Mouse (Mus musculus): ENCODE results near the gene Slc25a51. TPM values are rescaled to one million over a fixed set of nuclear protein-coding genes. Genes with fewer than 3 reads are reported as not detected.
A peak's percentile ranks its signal among the peaks of the same experiment; 100 is the strongest.

The Slc25a51 gene
- total RNA-seq, 2 experiments from 2014 or later, result 110 to 111 TPM

DNA sequence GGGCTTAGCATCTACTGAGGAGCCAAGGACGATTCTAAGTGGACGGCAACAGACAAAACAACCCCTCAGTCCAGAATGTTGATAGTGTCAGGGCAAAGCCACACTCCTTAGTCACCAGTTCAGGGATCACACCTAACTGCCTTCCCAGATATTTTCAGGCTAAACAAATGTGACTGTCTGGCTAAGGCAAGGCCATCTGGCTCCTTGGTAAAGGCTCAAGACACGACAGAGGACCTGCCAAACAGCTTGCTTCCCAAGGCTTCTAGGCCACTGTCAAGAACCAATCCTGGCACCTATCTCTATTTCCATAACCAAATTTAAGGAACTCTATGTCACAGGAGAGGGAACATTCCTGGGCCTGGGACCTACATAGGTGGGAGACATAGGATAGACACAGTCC, 22.8 kb upstream of the Slc25a51 start:
- intact Hi-C loops (cut with DNase I), result no loop called here
- DNase-seq (ENCODE audit: low spot score in 2 of 2), result no peak

DNA sequence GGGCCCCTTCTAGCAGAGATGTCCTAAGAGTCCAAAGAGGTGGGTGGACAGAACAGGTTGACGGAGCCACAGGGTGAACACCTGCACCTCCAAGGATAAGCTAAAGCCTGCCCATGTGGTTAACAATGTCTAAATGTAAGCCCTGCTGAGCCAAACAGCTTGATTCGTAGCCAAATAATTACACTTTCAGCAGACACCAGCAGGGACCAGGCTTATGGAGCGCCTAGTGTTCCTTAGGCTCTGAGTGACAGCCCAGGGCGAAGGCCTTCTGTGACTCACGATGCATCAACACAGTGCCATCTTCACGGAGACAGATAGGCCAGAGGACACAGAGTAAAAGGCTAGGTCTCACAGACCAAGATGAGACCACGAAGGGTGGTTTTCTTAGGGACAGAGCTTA, 20.9 kb upstream of the Slc25a51 start:
- intact Hi-C loops (cut with DNase I), result no loop called here
- DNase-seq (ENCODE audit: low spot score in 2 of 2), result no peak

DNA sequence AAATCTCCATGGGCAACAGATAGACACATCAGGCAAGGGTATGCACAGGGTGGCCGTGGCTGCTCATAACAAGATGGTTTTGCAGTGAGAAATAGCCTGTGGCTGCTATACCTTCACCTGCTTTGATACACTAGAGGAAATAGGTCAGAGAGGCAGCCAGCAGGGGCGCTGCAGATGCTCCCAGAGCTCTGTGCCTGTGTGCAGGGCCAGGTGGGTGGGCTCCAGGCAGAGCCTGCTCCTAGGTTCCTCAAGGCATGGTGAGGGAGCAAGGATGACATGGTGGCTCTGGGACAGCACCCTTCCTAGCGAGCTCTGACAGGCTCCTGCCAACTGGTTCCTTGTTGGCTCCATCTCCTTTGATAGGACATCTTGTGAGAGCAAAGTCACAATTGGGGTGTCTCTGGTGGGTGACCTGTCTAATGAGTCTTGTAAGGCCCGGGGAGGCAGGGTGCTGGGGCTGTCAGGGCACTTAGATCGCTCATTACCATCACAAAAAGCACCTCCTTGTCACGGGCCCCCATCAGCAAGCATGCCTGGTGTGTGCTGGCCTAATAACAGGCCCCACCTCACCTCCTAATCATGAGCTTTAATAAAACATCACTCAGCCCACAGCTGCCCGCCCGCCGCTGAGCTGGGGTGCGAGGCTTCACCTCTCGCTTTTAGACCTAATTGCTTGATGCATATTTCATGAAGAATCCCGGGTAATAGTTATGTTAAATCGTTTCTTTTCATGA, 18.3 kb upstream of the Slc25a51 start:
- DNase-seq (ENCODE audit: low spot score in 2 of 2), result peak in 1 of 2 experiments; percentile 35
- intact Hi-C loops (cut with DNase I), result no loop called here

DNA sequence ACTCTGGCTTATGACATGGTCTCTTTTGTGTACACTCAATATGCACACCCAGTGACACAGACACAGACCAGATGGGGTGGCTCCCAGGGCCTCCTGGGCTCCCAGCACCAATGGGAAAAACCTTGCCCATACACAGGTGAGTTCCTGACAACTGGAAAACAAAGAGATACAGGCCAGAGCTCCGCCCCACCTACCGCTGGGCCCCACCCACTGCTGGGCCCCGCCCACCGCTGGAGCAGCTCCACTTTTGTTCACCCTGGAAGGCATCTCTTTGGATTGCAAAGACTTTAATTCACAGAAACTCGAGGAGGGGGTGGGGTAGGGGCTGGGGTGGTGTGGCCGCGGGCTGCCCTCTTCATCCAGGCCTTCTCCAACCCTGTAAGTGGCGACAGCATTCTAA, 14.8 kb upstream of the Slc25a51 start:
- no peak for DNase-seq (ENCODE audit: low spot score in 2 of 2)
- intact Hi-C loops (cut with DNase I), result no loop called here

DNA sequence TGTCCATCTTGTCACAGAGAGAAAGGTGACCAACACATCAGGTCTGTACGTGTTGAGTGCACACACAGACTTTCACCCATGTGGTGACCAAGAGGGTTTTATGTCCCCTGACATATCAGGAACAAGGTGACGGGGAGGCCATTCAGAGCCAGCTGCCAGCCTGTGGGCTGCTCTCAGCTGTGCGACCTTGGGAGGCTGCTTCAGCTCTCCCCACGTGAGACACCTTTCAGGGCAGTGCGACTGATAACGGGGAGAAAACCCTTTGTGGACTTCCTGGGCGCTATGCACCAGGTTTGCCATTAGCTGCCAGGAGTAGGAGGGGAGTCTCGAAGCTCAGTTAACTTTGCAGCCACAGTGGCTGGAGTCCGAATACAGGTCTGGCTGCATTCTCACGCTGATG, 14.1 kb upstream of the Slc25a51 start:
- intact Hi-C loops (cut with DNase I), result no loop called here
- no peak for DNase-seq (ENCODE audit: low spot score in 2 of 2)

DNA sequence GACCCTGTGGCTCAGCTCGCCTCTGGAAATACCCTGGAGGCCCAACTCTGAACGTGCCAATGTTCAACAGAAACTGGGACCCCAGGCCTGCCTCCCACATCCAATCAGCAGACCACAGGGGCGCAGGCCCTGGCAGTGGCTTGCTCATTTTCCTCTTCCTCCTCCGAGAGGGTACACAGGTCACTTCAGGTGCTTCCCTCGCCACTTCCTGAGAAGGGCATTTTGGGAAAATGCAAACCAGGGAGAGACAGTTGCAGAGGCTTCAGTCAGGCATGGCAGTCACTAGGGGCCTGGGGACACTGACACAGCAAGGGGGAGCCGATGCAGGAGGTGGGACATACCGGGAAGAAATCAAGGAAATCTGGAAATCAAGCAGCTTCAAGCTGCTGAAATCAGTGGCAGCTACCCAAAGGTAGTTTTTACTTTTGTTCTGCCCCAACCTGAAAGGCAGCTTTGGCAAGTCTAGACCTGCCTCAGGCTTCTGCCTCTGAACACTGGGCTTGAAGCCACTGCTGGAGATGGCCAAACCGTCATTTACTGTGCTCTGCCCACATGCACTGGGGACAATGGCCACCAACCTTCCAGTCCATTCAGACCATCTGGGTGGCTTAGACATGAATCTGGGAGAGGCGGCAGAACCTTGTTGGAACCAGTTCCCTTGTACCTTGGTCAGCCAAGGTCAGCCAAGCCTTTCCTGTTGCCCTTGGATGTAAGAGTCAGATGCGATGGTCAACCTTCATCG, 13.1 kb upstream of the Slc25a51 start:
- intact Hi-C loops (cut with DNase I), result no loop called here

DNA sequence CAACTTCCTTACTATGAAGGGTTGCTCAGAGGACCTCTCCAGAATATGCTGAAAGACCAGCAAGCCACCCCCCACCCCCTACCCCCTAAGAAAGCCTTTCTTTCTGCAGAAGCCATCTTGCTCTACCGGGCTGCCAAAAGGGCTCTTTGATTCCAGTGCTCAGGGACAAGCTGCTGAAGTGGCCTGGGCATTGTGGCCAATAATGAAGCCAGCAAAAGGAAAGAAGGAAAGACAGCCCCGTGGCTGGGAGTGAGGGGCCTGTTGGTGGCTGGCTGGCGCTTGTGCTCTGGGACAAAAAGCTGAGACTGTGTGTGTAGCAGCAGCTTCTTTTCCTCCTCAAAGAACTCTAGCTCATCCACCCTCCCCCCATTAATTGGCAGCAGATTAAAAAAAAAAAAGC, 12.2 kb upstream of the Slc25a51 start:
- no peak for DNase-seq (ENCODE audit: low spot score in 2 of 2)
- intact Hi-C loops (cut with DNase I), result no loop called here

More for the DNA sequence above, 13.1 kb upstream of the Slc25a51 start:
- DNase-seq (ENCODE audit: low spot score in 2 of 2), result no peak

DNA sequence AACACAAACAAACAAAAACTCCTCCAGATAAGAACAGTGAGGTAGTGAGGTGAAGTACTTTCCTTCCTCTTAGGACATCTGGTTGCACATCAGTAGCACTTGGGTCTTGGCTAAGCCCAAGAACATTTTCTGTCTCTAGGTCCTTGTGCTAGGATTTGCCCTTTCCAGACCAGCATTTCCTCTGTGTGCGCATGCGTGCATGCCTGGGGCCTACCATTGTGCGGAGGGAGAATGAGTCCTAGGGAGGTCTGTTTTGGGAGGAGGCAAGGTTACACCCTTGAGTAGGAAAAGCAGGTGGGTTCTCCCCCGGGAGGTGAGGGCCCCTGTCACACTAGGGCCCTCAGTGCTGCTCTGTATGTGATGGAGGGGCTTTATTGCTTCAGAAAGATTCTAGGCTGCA, 10.5 kb upstream of the Slc25a51 start:
- intact Hi-C loops (cut with DNase I), result loop anchor here (2.0 to 10.0 kb wide), 5 partner anchors 110 to 708 kb away; no protein-coding TSS in a partner anchor

DNA sequence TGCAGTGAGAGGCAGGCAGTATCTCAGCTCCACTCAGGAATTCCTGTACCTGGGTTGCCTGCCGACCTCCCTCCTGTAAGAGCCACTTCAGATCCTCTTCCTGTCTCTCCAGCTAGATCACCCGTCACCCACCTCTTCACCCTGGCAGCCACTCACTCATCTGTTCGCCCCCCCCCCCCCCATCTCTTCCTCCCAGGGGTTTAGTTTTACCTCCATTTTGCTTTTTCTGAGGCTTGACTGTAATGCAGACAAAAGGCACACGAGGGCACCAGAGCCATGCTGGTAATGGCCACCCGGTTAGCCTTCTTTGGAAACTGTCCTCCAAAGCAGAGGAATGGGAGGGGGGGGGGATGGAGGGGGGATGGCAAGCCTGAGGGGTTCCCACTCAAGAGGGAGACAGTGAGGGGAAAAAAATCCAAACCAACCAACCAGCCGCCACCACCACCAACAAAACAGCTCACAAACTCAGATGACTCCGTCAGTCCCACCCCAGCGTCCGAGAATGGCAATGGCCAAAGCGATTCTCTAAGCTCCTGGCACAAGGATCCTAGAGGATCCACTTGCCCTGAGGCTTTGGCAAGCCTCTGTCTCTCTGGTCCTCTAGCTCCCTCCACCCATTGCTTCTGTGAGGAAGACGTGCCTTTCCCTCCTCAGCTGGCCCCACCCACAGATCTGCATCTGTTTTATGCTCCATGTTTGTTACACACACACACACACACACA, 9.8 kb upstream of the Slc25a51 start:
- intact Hi-C loops (cut with DNase I), result loop anchor here (2.0 to 10.0 kb wide), 5 partner anchors 110 to 709 kb away; no protein-coding TSS in a partner anchor

More for the DNA sequence above, 10.5 kb upstream of the Slc25a51 start:
- DNase-seq (ENCODE audit: low spot score in 2 of 2), result no peak

DNA sequence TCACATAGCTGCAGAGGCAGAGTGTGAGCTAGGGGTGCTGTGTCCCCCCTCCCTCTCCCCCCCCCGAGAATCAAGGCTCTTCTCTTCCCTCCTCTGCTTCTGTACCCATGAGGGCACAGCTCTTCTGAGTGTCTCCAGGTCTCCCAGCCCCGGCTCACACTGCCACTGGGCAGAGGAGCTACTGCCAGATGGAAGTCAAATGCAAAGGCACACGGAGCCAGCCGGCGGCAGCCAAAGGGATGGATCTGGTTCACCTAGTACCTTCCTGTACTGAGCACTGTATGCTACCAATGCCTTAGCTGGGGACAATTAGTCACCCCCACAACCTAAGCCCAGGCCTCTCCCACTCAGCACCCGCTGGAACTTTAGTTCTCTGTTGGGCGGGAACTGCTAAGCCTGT, 7.7 kb upstream of the Slc25a51 start:
- intact Hi-C loops (cut with DNase I), result loop anchor here (5.0 to 10.0 kb wide), 4 partner anchors 198 to 711 kb away; no protein-coding TSS in a partner anchor

More for the DNA sequence above, 9.8 kb upstream of the Slc25a51 start:
- DNase-seq (ENCODE audit: low spot score in 2 of 2), result peak; percentile 58 to 73

DNA sequence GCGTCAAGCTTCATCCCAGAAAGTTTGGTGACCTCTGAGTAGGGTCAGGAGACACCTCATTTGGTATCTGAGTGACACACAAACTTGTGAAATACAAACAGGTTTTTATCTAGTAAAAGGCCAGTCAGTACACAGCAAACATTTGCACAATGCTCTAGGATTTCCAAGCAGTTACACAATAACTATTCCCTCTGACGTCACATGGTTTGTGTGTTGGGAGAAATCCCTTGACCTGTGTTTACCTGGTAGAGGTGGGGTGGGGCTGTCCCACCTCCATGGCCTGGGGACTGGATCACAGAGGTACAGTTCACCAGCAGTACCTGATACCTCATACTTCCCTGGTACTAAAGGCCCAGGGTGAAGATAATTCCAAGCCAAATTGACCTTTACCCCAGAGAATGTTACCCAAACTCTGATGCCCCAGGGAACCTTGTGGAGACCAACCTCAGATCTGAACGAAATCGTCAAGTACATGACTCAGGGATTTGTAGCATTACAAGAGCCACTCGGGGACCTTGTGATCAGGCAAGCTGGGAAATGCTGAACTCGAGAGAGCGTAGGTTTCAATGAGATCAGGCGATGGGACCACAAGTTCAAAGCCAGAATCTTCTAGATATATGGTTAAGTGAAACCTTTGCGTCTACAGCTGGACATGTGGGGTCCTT, 5.2 kb upstream of the Slc25a51 start:
- intact Hi-C loops (cut with DNase I), result loop anchor here (10.0 kb wide), 1 partner anchor 201 kb away; no protein-coding TSS in a partner anchor
- no peak for DNase-seq (ENCODE audit: low spot score in 2 of 2)

More for the DNA sequence above, 7.7 kb upstream of the Slc25a51 start:
- DNase-seq (ENCODE audit: low spot score in 2 of 2), result no peak

DNA sequence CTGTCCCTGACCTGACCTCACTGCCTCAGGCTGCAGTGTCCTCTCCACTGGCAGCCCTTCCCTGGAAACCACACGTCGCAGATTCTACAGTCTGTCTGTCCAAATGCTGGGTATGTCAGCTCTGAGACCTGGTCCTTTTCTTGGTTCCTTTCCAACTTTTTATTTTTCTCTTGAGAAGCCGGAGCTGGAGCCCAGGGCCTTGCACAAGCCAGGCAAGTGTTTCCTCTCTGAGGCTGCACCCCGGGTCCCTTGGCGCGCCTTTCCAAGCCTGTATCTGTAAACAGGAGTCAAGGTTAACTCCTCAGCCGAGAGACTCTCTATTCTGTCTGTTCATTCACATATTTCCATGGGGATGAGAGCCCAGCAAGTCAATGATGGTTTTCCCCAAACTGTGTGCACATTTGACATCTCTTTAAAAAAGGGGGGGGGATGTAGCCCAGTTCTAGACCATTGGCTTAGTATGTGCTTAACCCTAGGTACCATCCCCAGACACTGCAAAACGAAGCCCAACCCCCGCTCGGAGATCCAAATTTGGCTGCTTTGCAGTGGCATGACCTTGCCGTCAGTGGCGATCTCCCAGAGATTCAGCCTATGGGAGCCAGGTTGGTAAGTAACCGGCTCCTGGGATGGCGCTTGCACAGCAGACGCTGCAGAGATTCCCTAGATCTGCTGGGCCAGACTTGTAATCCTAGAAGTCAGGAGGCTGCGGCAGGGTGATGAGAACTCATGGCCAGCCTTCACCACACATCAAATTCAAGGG, 4.0 kb upstream of the Slc25a51 start:
- intact Hi-C loops (cut with DNase I), result loop anchor here (10.0 kb wide), 1 partner anchor 202 kb away; no protein-coding TSS in a partner anchor
- no peak for DNase-seq (ENCODE audit: low spot score in 2 of 2)

DNA sequence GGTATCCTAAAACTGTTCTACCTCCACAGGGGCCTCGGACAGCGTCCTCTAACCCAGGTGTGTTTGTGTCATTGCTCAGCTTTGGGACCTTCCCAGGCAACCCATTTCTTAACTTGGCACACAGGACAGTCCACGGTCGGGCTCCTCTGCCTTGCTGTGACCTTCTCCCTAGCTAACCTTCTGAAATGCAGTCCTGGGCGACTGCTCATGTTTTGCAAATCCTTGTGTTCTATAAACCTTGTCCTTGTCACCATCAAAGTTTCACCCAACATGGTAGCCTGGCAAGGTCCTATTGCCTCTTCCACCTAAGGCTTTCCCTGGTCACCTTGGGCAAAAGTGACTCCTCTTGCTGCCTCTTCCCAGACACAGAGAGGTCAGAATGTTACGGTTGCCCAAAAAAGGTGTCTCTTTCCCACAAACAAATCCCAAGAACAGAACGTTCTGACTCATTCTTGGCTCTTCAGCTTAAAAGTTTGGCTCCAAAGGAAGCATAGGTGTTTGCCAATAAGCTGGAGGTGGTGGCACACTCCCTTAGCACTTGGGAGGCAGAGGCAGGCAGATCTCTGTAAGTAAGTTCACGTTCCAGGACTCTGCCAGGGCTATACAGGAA, 2.7 kb upstream of the Slc25a51 start:
- intact Hi-C loops (cut with DNase I), result loop anchor here (10.0 kb wide), 1 partner anchor 204 kb away; no protein-coding TSS in a partner anchor
- no peak for DNase-seq (ENCODE audit: low spot score in 2 of 2)

DNA sequence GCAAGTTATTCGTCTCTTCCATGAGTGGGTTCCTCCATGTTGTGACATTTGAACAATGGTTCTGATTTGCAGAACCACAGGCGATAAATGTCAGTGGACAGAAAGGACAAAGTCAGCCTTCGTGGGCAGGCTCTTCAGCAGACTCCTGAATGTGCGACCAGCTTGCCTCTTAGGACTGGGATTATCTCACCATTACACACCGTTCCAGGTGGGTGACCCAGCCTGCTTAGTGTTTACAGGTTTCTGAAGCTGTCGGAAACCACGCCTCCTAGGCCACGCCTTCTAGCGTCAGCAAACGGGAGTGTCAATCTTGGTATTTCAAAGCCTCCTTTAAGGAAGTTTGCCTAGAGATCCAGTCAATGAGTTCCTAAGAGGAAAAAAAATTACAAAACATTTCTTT, 704 bp upstream of the Slc25a51 start:
- DNase-seq (ENCODE audit: low spot score in 2 of 2), result peak; percentile 24 to 46
- intact Hi-C loops (cut with DNase I), result loop anchor here (5.0 kb wide), 1 partner anchor 392 kb away; the partner anchor contains the start of gene Polr1e

DNA sequence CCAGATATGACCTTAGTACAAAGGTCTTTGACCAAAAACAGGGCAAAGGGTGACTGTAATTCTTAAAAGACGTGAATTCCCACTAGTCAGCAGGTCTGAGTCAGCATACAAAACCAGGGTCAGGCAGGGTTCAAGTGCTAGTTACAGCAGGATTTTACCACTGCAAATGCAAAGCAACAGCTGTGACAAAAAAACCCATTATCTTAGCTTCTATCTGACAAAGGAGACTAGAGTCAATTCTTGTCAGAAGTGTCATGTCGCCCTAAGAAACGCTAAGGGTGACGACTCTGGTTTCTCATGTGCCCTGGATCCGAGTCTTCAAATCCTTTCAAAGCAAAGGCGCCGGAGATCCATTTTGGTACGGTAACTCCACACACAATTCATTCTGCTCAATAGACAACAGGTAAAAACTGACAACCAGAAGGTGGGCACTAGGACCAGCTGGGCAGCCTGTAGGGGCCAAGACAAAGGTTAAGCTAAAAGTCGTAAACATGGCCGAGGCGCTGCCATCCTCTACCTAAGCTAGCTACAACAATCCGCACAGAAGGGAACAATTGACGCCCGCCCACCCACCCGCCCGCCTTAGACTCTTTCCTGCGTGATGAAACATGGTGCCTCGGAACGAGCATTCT, 747 bp downstream of the Slc25a51 start:
- intact Hi-C loops (cut with DNase I), result loop anchor here (5.0 kb wide), 1 partner anchor 391 kb away; the partner anchor contains the start of gene Polr1e
- no peak for DNase-seq (ENCODE audit: low spot score in 2 of 2)

DNA sequence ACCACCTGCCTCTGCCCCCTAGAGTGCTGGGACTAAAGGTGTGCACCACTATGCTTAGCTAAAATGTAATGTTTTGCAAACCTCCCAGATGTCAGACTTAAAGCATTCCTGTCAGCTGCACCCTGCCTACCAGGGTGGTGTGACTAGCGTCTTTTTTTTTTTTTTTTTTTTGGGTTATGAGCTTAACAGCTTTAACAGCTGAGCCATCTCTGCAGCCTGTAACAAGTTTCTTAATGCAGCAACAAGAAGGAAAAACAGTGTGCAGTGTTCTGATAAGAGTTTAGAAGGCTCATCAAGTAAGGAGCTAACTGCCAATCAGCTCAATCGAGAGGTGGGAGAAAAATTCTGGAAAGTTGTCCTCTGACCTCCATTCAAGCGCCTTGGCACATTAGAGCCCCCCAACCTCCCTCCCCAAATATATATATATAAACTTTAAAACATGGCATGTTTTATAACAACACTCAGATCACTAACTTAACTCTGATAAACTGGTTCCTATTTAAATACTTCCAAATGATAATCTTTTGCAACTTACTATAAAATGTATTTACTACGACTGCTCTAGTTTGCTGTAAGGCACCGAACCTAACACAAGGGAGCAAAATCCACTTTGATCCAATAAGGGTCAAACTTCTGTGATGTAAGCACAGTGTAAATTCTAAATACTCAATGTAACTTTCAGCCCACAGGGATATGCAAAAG, 1.4 kb downstream of the Slc25a51 start:
- intact Hi-C loops (cut with DNase I), result loop anchor here (5.0 kb wide), 1 partner anchor 390 kb away; the partner anchor contains the start of gene Polr1e
- DNase-seq (ENCODE audit: low spot score in 2 of 2), result no peak

DNA sequence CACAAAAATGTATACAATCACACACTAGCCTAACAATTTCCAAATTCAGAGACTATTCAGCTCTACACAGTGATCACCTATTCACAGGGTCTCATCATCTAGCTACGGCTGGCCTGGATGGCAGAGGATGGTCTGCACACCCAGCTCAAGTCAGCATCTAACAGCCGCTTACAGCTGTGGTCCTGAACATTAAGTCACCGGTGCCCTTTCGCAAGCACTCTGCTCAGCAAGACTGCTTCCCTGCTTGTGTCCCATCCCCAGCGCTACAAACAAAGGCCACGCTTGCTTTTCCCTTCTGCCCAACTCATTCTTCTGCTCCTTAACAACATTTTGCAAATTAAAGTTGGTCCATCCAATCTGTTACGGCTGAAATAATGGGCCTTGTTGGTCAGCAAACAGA, 2.2 kb downstream of the Slc25a51 start:
- intact Hi-C loops (cut with DNase I), result loop anchor here (5.0 kb wide), 1 partner anchor 389 kb away; the partner anchor contains the start of gene Polr1e
- DNase-seq (ENCODE audit: low spot score in 2 of 2), result no peak
